In the genomic region with DNA sequence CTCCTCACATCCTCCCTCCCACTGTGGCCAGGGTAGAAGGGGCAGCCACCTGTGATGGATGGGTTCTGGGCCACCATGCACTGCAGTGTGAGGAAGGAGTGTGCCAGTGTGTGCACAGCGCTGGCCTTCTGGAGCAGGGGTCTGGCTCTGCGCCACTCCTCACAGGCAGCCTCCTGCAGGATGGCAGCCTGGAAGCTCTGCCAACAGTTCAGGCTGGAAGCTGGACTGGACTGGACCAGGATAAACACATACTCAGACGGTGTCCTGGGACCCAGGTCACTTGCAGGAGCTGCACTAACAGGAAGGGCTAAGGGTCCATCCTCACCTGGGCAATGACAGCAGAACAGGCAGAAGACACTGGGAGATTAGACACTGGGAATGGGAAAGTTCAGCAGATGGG, we compare ENCODE assay signal across 15 mouse cellular contexts.
DNase-seq lines count a peak whose midpoint lies in the region; ATAC-seq lines count a peak whose summit lies in the region.
"Had no signal": no experiment of that assay in that cellular context is flagged by ENCODE, and none has a peak within 500 bp of the region (broad histone marks: within the 10 kb centered on the region; RNA-seq: fewer than 3 reads in every experiment).

No protein-coding gene starts in this region.

- intact Hi-C loops in heart, postnatal 25 days (cut with DNase I) = no loop called here

- H3K9me3 ChIP-seq in forebrain, embryonic 14.5 days (replicated peaks; ENCODE audit: control insufficient read depth, low read length) = 0 out of 2 replicates have a peak, but pooled peaks cover 3% of the 10 kb centered on the region
- no peaks in the 10 kb centered on the region; the same call in 1 of the 2 replicates for H3K9me3 ChIP-seq in forebrain, embryonic 11.5 days (ENCODE audit: control insufficient read depth, low read length)
- H3K9me3 ChIP-seq in lung, embryonic 16.5 days (ENCODE audit: control insufficient read depth, low read length) = no peaks in the 10 kb centered on the region

- 73% methylated on average over 3 of the region's 3 CpGs for WGBS in forebrain, embryonic 14.5 days
- 84% methylated on average over 3 of the region's 3 CpGs for WGBS in forebrain, embryonic 11.5 days
- WGBS in lung, embryonic 16.5 days = 65% methylated on average over 3 of the region's 3 CpGs

- H3K4me1 ChIP-seq in forebrain, embryonic 14.5 days (ENCODE audit: control insufficient read depth, insufficient read depth, low read length) = no peaks in the 10 kb centered on the region
- peaks cover 6% of the 10 kb centered on the region; the same call in 1 of the 2 replicates for H3K4me1 ChIP-seq in forebrain, embryonic 11.5 days (replicated peaks; ENCODE audit: control insufficient read depth, insufficient read depth, low read length)
- H3K4me1 ChIP-seq in lung, embryonic 16.5 days (replicated peaks; ENCODE audit: control insufficient read depth, insufficient read depth, low read length) = no peaks in the 10 kb centered on the region
- H3K4me1 ChIP-seq: embryonic facial prominence, embryonic 15.5 days; forebrain, embryonic 15.5 days had no signal

- H3K4me3 ChIP-seq in forebrain, embryonic 14.5 days (ENCODE audit: low read depth, low read length) = no peak overlapping the region
- no peak overlapping the region for H3K4me3 ChIP-seq in forebrain, embryonic 11.5 days (ENCODE audit: low read depth, low read length)
- H3K4me3 ChIP-seq in lung, embryonic 16.5 days (ENCODE audit: low read length) = no peak overlapping the region
- H3K4me3 ChIP-seq: embryonic facial prominence, embryonic 15.5 days; forebrain, embryonic 15.5 days had no signal

- ATAC-seq in forebrain, embryonic 14.5 days = no peak
- no peak for ATAC-seq in forebrain, embryonic 11.5 days (replicated peaks; ENCODE audit: low FRiP score)
- peak; percentile 38; the same call in 1 of the 2 replicates for ATAC-seq in lung, embryonic 16.5 days (ENCODE audit: low read depth)
- ATAC-seq: forebrain, embryonic 15.5 days had no signal

- H3K9ac ChIP-seq in forebrain, embryonic 14.5 days (ENCODE audit: low read length) = no peak overlapping the region
- H3K9ac ChIP-seq in forebrain, embryonic 11.5 days (ENCODE audit: low read length) = no peak overlapping the region
- no peak overlapping the region for H3K9ac ChIP-seq in lung, embryonic 16.5 days (ENCODE audit: low read length)
- H3K9ac ChIP-seq: embryonic facial prominence, embryonic 15.5 days; forebrain, embryonic 15.5 days; liver, embryonic 14.5 days had no signal

- no peaks in the 10 kb centered on the region for H3K27me3 ChIP-seq in forebrain, embryonic 14.5 days (replicated peaks; ENCODE audit: control insufficient read depth, insufficient read depth, low read length)
- H3K27me3 ChIP-seq in forebrain, embryonic 11.5 days (ENCODE audit: control insufficient read depth, insufficient read depth, low read length) = no peaks in the 10 kb centered on the region
- no peaks in the 10 kb centered on the region for H3K27me3 ChIP-seq in lung, embryonic 16.5 days (ENCODE audit: control insufficient read depth, insufficient read depth, low read depth, low read length)
- H3K27me3 ChIP-seq: embryonic facial prominence, embryonic 15.5 days; forebrain, embryonic 15.5 days had no signal

- H3K36me3 ChIP-seq in forebrain, embryonic 14.5 days (ENCODE audit: control insufficient read depth, insufficient read depth, low read length) = no peaks in the 10 kb centered on the region
- H3K36me3 ChIP-seq in forebrain, embryonic 11.5 days (ENCODE audit: control insufficient read depth, insufficient read depth, low read length) = no peaks in the 10 kb centered on the region
- H3K36me3 ChIP-seq in lung, embryonic 16.5 days (ENCODE audit: control insufficient read depth, insufficient read depth, low read length) = no peaks in the 10 kb centered on the region
- H3K36me3 ChIP-seq: embryonic facial prominence, embryonic 15.5 days; forebrain, embryonic 15.5 days had no signal

- H3K27ac ChIP-seq in forebrain, embryonic 14.5 days (ENCODE audit: low read depth, low read length) = no peak overlapping the region
- H3K27ac ChIP-seq in forebrain, embryonic 11.5 days (ENCODE audit: low read depth, low read length) = no peak overlapping the region
- H3K27ac ChIP-seq in lung, embryonic 16.5 days (ENCODE audit: low read length) = no peak overlapping the region
- H3K27ac ChIP-seq: embryonic facial prominence, embryonic 15.5 days; forebrain, embryonic 15.5 days; liver, embryonic 14.5 days had no signal

- DNase-seq in forebrain, embryonic 14.5 days (ENCODE audit: low spot score) = peak; percentile 23
- no peak for DNase-seq in forebrain, embryonic 11.5 days (ENCODE audit: low spot score)
- DNase-seq in lung, adult 18-20 months = no peak
- DNase-seq in cerebellum, adult 11 months = peak; percentile 35
- peak; percentile 55 to 64 for DNase-seq in cerebellum, postnatal 36 days
- no peak for DNase-seq in layer of hippocampus, postnatal 36 days
- DNase-seq in heart, postnatal 25 days (ENCODE audit: low spot score) = no peak
- DNase-seq: gastrocnemius, postnatal 10 days; heart, postnatal 4 days; midbrain, embryonic 14.5 days; thymus, postnatal 14 days had no signal

- no peak overlapping the region for H3K4me2 ChIP-seq in forebrain, embryonic 14.5 days (ENCODE audit: low read length)
- no peak overlapping the region for H3K4me2 ChIP-seq in forebrain, embryonic 11.5 days (ENCODE audit: low read depth, low read length, severe bottlenecking)
- no peak overlapping the region for H3K4me2 ChIP-seq in lung, embryonic 16.5 days (ENCODE audit: low read depth, low read length)
- H3K4me2 ChIP-seq: embryonic facial prominence, embryonic 15.5 days; forebrain, embryonic 15.5 days had no signal

Comparison
In these comparisons a context has a peak if more than half of its experiments do, and no peak if none do; other contexts are left out.
1. DNase-seq: peak in forebrain, embryonic 14.5 days (single experiment), cerebellum, adult 11 months (single experiment) and cerebellum, postnatal 36 days (2 of 2); none in forebrain, embryonic 11.5 days (single experiment), lung, adult 18-20 months (0 of 2), layer of hippocampus, postnatal 36 days (0 of 2) and heart, postnatal 25 days (single experiment).